Mouse (Mus musculus): ENCODE measurements around the gene Fads1.

- TF ChIP-seq CTCF (IDR thresholded peaks at IDR 0.05; ENCODE audit: borderline replicate concordance, insufficient read depth, low read length) (no peak), POLR2A (IDR thresholded peaks at IDR 0.05; ENCODE audit: low read depth, low read length) (0 out of 2 replicates have a peak, but pooled peaks have one; percentile 9)
Measured at GRCm38 (mm10) chr19:10204616-10205001, 21.9 kb downstream of the Fads1 start.

All from embryonic fibroblast, embryonic 13.5 days (primary cell).